Mouse (Mus musculus): ENCODE measurements around the gene Arid1b. TPM values are rescaled to one million over a fixed set of nuclear protein-coding genes. Genes with fewer than 3 reads are reported as not detected.

Gene Arid1b
- polyA plus RNA-seq, 1 experiment from 2014 or later, result 20.5 TPM

- ATAC-seq (ENCODE audit: low FRiP score), result no peak
- no peak for DNase-seq (ENCODE audit: low spot score)
- WGBS, result 58% methylated on average over 11 of the region's 11 CpGs
These were observed 316.3 kb downstream of the Arid1b start for GRCm38 (mm10) chr17:5310425-5310888.

GRCm38 (mm10) chr17:5311062-5311461 is 316.9 kb downstream of the Arid1b start:
- no peak overlapping the region for H3K9ac ChIP-seq
- H3K36me3 ChIP-seq (replicated peaks; ENCODE audit: control insufficient read depth, insufficient read depth), result peaks cover 32% of the 10 kb centered on the region
- H3K27me3 ChIP-seq (ENCODE audit: control insufficient read depth, insufficient read depth, low read length), result no peaks in the 10 kb centered on the region
- no peak for DNase-seq (ENCODE audit: low spot score)
- no peak for ATAC-seq (ENCODE audit: low FRiP score)
- no peak overlapping the region for H3K27ac ChIP-seq
- WGBS, result 88% methylated on average over 7 of the region's 7 CpGs
- no peak overlapping the region for H3K4me2 ChIP-seq (replicated peaks)
- no peaks in the 10 kb centered on the region for H3K9me3 ChIP-seq (ENCODE audit: control insufficient read depth, low read length)
- H3K4me3 ChIP-seq (replicated peaks; ENCODE audit: low read length), result no peak overlapping the region
- H3K4me1 ChIP-seq (replicated peaks; ENCODE audit: control insufficient read depth, insufficient read depth, low read length), result peaks cover 26% of the 10 kb centered on the region

More at GRCm38 (mm10) chr17:5310425-5310888, 316.3 kb downstream of the Arid1b start:
- H3K4me3 ChIP-seq (replicated peaks; ENCODE audit: low read length), result no peak overlapping the region
- peaks cover 38% of the 10 kb centered on the region for H3K36me3 ChIP-seq (replicated peaks; ENCODE audit: control insufficient read depth, insufficient read depth)
- peaks cover 26% of the 10 kb centered on the region for H3K4me1 ChIP-seq (replicated peaks; ENCODE audit: control insufficient read depth, insufficient read depth, low read length)
- no peak overlapping the region for H3K9ac ChIP-seq
- peak overlapping the region; percentile 38; the same call in 1 of the 2 replicates for H3K27ac ChIP-seq
- H3K9me3 ChIP-seq (ENCODE audit: control insufficient read depth, low read length), result no peaks in the 10 kb centered on the region
- no peak overlapping the region for H3K4me2 ChIP-seq (replicated peaks)
- H3K27me3 ChIP-seq (ENCODE audit: control insufficient read depth, insufficient read depth, low read length), result no peaks in the 10 kb centered on the region

- DNase-seq (ENCODE audit: low spot score) (no peak), ATAC-seq (ENCODE audit: low FRiP score) (no peak)
- Histone ChIP-seq H3K4me1 (replicated peaks; ENCODE audit: control insufficient read depth, insufficient read depth, low read length) (peaks cover 26% of the 10 kb centered on the region), H3K9ac (no peak overlapping the region), H3K27me3 (ENCODE audit: control insufficient read depth, insufficient read depth, low read length) (no peaks in the 10 kb centered on the region), H3K36me3 (replicated peaks; ENCODE audit: control insufficient read depth, insufficient read depth) (peaks cover 23% of the 10 kb centered on the region), H3K9me3 (ENCODE audit: control insufficient read depth, low read length) (no peaks in the 10 kb centered on the region), H3K27ac (no peak overlapping the region), H3K4me3 (replicated peaks; ENCODE audit: low read length) (no peak overlapping the region), H3K4me2 (replicated peaks) (no peak overlapping the region)
- WGBS, result 74% methylated on average over 5 of the region's 5 CpGs
These were observed 318.2 kb downstream of the Arid1b start for GRCm38 (mm10) chr17:5312307-5312706.

GRCm38 (mm10) chr17:5314735-5315134 is 320.6 kb downstream of the Arid1b start:
- no peak for ATAC-seq (ENCODE audit: low FRiP score)
- DNase-seq (ENCODE audit: low spot score), result no peak
- H3K4me1 ChIP-seq (replicated peaks; ENCODE audit: control insufficient read depth, insufficient read depth, low read length), result peaks cover 19% of the 10 kb centered on the region
- no peaks in the 10 kb centered on the region for H3K27me3 ChIP-seq (ENCODE audit: control insufficient read depth, insufficient read depth, low read length)
- no peak overlapping the region for H3K9ac ChIP-seq
- no peak overlapping the region for H3K27ac ChIP-seq
- peaks cover 29% of the 10 kb centered on the region for H3K36me3 ChIP-seq (replicated peaks; ENCODE audit: control insufficient read depth, insufficient read depth)
- WGBS, result 55% methylated on average over 7 of the region's 7 CpGs
- no peaks in the 10 kb centered on the region for H3K9me3 ChIP-seq (ENCODE audit: control insufficient read depth, low read length)
- H3K4me2 ChIP-seq (replicated peaks), result no peak overlapping the region
- no peak overlapping the region for H3K4me3 ChIP-seq (replicated peaks; ENCODE audit: low read length)

GRCm38 (mm10) chr17:5316489-5316888 is 322.4 kb downstream of the Arid1b start:
- Histone ChIP-seq H3K27me3 (ENCODE audit: control insufficient read depth, insufficient read depth, low read length) (no peaks in the 10 kb centered on the region), H3K9me3 (ENCODE audit: control insufficient read depth, low read length) (no peaks in the 10 kb centered on the region), H3K27ac (no peak overlapping the region), H3K4me1 (replicated peaks; ENCODE audit: control insufficient read depth, insufficient read depth, low read length) (peaks cover 4% of the 10 kb centered on the region; the same call in 1 of the 2 replicates), H3K4me2 (replicated peaks) (no peak overlapping the region), H3K4me3 (replicated peaks; ENCODE audit: low read length) (no peak overlapping the region), H3K9ac (no peak overlapping the region), H3K36me3 (replicated peaks; ENCODE audit: control insufficient read depth, insufficient read depth) (peaks cover 42% of the 10 kb centered on the region)
- ATAC-seq (ENCODE audit: low FRiP score) (no peak), DNase-seq (ENCODE audit: low spot score) (no peak)
- 91% methylated on average over 7 of the region's 7 CpGs for WGBS

GRCm38 (mm10) chr17:5321589-5322225 is 327.6 kb downstream of the Arid1b start:
- Histone ChIP-seq H3K9ac (no peak overlapping the region), H3K27me3 (ENCODE audit: control insufficient read depth, insufficient read depth, low read length) (no peaks in the 10 kb centered on the region), H3K36me3 (replicated peaks; ENCODE audit: control insufficient read depth, insufficient read depth) (peaks cover 43% of the 10 kb centered on the region), H3K4me1 (replicated peaks; ENCODE audit: control insufficient read depth, insufficient read depth, low read length) (peaks cover 27% of the 10 kb centered on the region), H3K9me3 (ENCODE audit: control insufficient read depth, low read length) (no peaks in the 10 kb centered on the region), H3K4me2 (replicated peaks) (no peak overlapping the region), H3K4me3 (replicated peaks; ENCODE audit: low read length) (no peak overlapping the region), H3K27ac (no peak overlapping the region)
- WGBS, result 86% methylated on average over 8 of the region's 8 CpGs
- ATAC-seq (ENCODE audit: low FRiP score) (no peak), DNase-seq (ENCODE audit: low spot score) (no peak)

GRCm38 (mm10) chr17:5322594-5322993 is 328.5 kb downstream of the Arid1b start:
- Histone ChIP-seq H3K4me1 (replicated peaks; ENCODE audit: control insufficient read depth, insufficient read depth, low read length) (peaks cover 27% of the 10 kb centered on the region), H3K4me2 (replicated peaks) (no peak overlapping the region), H3K4me3 (replicated peaks; ENCODE audit: low read length) (no peak overlapping the region), H3K27ac (no peak overlapping the region), H3K36me3 (replicated peaks; ENCODE audit: control insufficient read depth, insufficient read depth) (peaks cover 51% of the 10 kb centered on the region), H3K27me3 (ENCODE audit: control insufficient read depth, insufficient read depth, low read length) (no peaks in the 10 kb centered on the region), H3K9me3 (ENCODE audit: control insufficient read depth, low read length) (no peaks in the 10 kb centered on the region), H3K9ac (no peak overlapping the region)
- WGBS, result 61% methylated on average over 9 of the region's 9 CpGs
- DNase-seq (ENCODE audit: low spot score) (no peak), ATAC-seq (ENCODE audit: low FRiP score) (no peak)

GRCm38 (mm10) chr17:5323746-5324145 is 329.6 kb downstream of the Arid1b start:
- Histone ChIP-seq H3K9ac (no peak overlapping the region), H3K4me3 (replicated peaks; ENCODE audit: low read length) (no peak overlapping the region), H3K27ac (no peak overlapping the region), H3K4me1 (replicated peaks; ENCODE audit: control insufficient read depth, insufficient read depth, low read length) (peaks cover 27% of the 10 kb centered on the region), H3K4me2 (replicated peaks) (no peak overlapping the region), H3K36me3 (replicated peaks; ENCODE audit: control insufficient read depth, insufficient read depth) (peaks cover 60% of the 10 kb centered on the region), H3K9me3 (ENCODE audit: control insufficient read depth, low read length) (no peaks in the 10 kb centered on the region), H3K27me3 (ENCODE audit: control insufficient read depth, insufficient read depth, low read length) (peaks cover 4% of the 10 kb centered on the region; the same call in 1 of the 2 replicates)
- ATAC-seq (ENCODE audit: low FRiP score) (no peak), DNase-seq (ENCODE audit: low spot score) (no peak)
- WGBS, result 13% methylated on average over 1 of the region's 1 CpGs

- peak; percentile 67; the same call in 1 of the 2 replicates for ATAC-seq (ENCODE audit: low FRiP score)
- Histone ChIP-seq H3K9me3 (ENCODE audit: control insufficient read depth, low read length) (no peaks in the 10 kb centered on the region), H3K27ac (no peak overlapping the region), H3K9ac (no peak overlapping the region), H3K4me3 (replicated peaks; ENCODE audit: low read length) (no peak overlapping the region), H3K27me3 (ENCODE audit: control insufficient read depth, insufficient read depth, low read length) (peaks cover 4% of the 10 kb centered on the region; the same call in 1 of the 2 replicates), H3K4me2 (replicated peaks) (no peak overlapping the region), H3K36me3 (replicated peaks; ENCODE audit: control insufficient read depth, insufficient read depth) (peaks cover 60% of the 10 kb centered on the region), H3K4me1 (replicated peaks; ENCODE audit: control insufficient read depth, insufficient read depth, low read length) (peaks cover 27% of the 10 kb centered on the region)
- DNase-seq (ENCODE audit: low spot score), result peak; percentile 61
- 10% methylated on average over 10 of the region's 10 CpGs for WGBS
These were observed 330.2 kb downstream of the Arid1b start for GRCm38 (mm10) chr17:5324236-5324876.

All from hindbrain, embryonic 14.5 days (tissue).